Mouse (Mus musculus): ENCODE measurements at regions not wholly inside any gene's neighbourhood (a gene's known extent, or its start where the extent isn't known, plus 50 kb on each side); places are given as distances from the start of the nearest gene placed in this dataset.
A peak's percentile ranks its signal among the peaks of the same experiment; 100 is the strongest.

DNA sequence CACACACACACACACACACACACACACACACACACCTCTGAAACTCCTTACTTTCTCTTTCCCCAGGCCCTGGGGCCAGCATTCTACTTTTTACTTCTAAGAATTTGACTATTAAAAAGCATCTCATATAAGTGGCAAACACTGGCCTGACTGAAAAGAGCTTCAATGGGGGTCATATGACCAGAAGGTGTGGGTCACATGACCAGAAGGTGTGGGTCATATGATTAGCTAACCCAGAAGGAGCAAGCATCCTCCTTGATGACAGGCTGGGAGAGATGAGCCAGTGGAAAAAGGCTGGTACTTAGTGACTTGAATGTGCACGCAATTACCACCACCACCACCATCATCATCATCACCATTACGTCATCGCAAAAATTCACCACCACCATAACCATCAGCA is 410.7 kb downstream of the Matn1 start:
- no peak overlapping the region for H3K4me2 ChIP-seq (ENCODE audit: low read depth)
- no peak overlapping the region for H3K27ac ChIP-seq (ENCODE audit: low read depth, low read length)
- H3K27me3 ChIP-seq (ENCODE audit: insufficient read depth, low read length): no peaks in the 10 kb centered on the region
- H3K9me3 ChIP-seq (ENCODE audit: low read length): no peaks in the 10 kb centered on the region
- no peak overlapping the region for H3K9ac ChIP-seq
- no peak for ATAC-seq
- 95% methylated on average over 3 of the region's 3 CpGs for WGBS
- H3K4me3 ChIP-seq (ENCODE audit: low read depth, low read length): no peak overlapping the region
- H3K4me1 ChIP-seq (ENCODE audit: insufficient read depth): no peaks in the 10 kb centered on the region
- no peaks in the 10 kb centered on the region for H3K36me3 ChIP-seq (ENCODE audit: insufficient read depth)
- no peak for DNase-seq
- no peak for TF ChIP-seq CTCF (IDR thresholded peaks at IDR 0.05; ENCODE audit: low read depth)

- DNase-seq (peak; percentile 37), ATAC-seq (no peak)
- Histone ChIP-seq H3K27ac (ENCODE audit: low read depth, low read length) (no peak overlapping the region), H3K9ac (no peak overlapping the region), H3K36me3 (ENCODE audit: insufficient read depth) (no peaks in the 10 kb centered on the region), H3K4me3 (ENCODE audit: low read depth, low read length) (no peak overlapping the region), H3K27me3 (ENCODE audit: insufficient read depth, low read length) (no peaks in the 10 kb centered on the region), H3K4me2 (ENCODE audit: low read depth) (no peak overlapping the region), H3K9me3 (ENCODE audit: low read length) (no peaks in the 10 kb centered on the region), H3K4me1 (ENCODE audit: insufficient read depth) (no peaks in the 10 kb centered on the region)
- WGBS: 82% methylated on average over 12 of the region's 12 CpGs
- no peak for TF ChIP-seq CTCF (IDR thresholded peaks at IDR 0.05; ENCODE audit: low read depth)
These were observed 411.4 kb downstream of the Matn1 start for GRCm38 (mm10) chr4:131355526-131355991.

GRCm38 (mm10) chr4:131356316-131356715 is 412.1 kb downstream of the Matn1 start:
- Histone ChIP-seq H3K27ac (ENCODE audit: low read depth, low read length) (no peak overlapping the region), H3K4me2 (ENCODE audit: low read depth) (no peak overlapping the region), H3K4me3 (ENCODE audit: low read depth, low read length) (no peak overlapping the region), H3K27me3 (ENCODE audit: insufficient read depth, low read length) (no peaks in the 10 kb centered on the region), H3K4me1 (ENCODE audit: insufficient read depth) (no peaks in the 10 kb centered on the region), H3K36me3 (ENCODE audit: insufficient read depth) (no peaks in the 10 kb centered on the region), H3K9me3 (ENCODE audit: low read length) (no peaks in the 10 kb centered on the region), H3K9ac (no peak overlapping the region)
- no peak for TF ChIP-seq CTCF (IDR thresholded peaks at IDR 0.05; ENCODE audit: low read depth)
- 66% methylated on average over 12 of the region's 12 CpGs for WGBS
- peak; percentile 70 for DNase-seq
- peak; percentile 87 for ATAC-seq

GRCm38 (mm10) chr4:131363030-131363429 is 418.8 kb downstream of the Matn1 start:
- Histone ChIP-seq H3K9me3 (ENCODE audit: low read length) (no peaks in the 10 kb centered on the region), H3K4me2 (ENCODE audit: low read depth) (no peak overlapping the region), H3K27ac (ENCODE audit: low read depth, low read length) (no peak overlapping the region), H3K9ac (no peak overlapping the region), H3K27me3 (ENCODE audit: insufficient read depth, low read length) (no peaks in the 10 kb centered on the region), H3K4me1 (ENCODE audit: insufficient read depth) (no peaks in the 10 kb centered on the region), H3K4me3 (ENCODE audit: low read depth, low read length) (no peak overlapping the region), H3K36me3 (ENCODE audit: insufficient read depth) (no peaks in the 10 kb centered on the region)
- DNase-seq: no peak
- 67% methylated on average over 1 of the region's 1 CpGs for WGBS
- TF ChIP-seq CTCF (IDR thresholded peaks at IDR 0.05; ENCODE audit: low read depth): no peak
- ATAC-seq: no peak

GRCm38 (mm10) chr4:131364671-131365252 is 420.6 kb downstream of the Matn1 start:
- Histone ChIP-seq H3K4me3 (ENCODE audit: low read depth, low read length) (no peak overlapping the region), H3K27ac (ENCODE audit: low read depth, low read length) (no peak overlapping the region), H3K4me2 (ENCODE audit: low read depth) (no peak overlapping the region), H3K9ac (no peak overlapping the region), H3K36me3 (ENCODE audit: insufficient read depth) (no peaks in the 10 kb centered on the region), H3K9me3 (ENCODE audit: low read length) (no peaks in the 10 kb centered on the region), H3K4me1 (ENCODE audit: insufficient read depth) (no peaks in the 10 kb centered on the region), H3K27me3 (ENCODE audit: insufficient read depth, low read length) (no peaks in the 10 kb centered on the region; the same call in 1 of the 2 replicates)
- ATAC-seq (no peak), DNase-seq (no peak)
- 35% methylated on average over 6 of the region's 6 CpGs for WGBS
- TF ChIP-seq CTCF (IDR thresholded peaks at IDR 0.05; ENCODE audit: low read depth): peak; percentile 46

DNA sequence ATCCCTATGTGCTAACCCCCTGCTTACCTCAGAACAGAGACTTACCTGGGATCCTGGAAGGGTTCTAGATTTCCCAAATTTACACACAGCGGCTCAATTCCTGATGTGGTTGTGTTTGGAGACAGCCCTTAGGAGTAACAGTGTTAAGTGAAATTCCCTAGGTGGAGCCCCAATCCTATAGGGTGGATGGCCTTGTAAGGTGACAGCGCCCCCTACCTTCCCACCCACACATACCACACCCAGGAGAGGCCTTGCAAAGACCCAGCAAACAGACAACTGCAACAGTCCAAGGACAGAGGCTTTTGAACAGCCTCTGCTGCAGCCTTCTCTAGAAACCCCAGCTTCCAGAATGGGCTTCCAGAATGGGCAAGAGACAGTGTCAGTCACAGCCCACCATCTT is 421.8 kb downstream of the Matn1 start:
- WGBS: 68% methylated on average over 2 of the region's 2 CpGs
- no peak overlapping the region for H3K27ac ChIP-seq (ENCODE audit: low read depth, low read length)
- no peak overlapping the region for H3K4me2 ChIP-seq (ENCODE audit: low read depth)
- H3K36me3 ChIP-seq (ENCODE audit: insufficient read depth): no peaks in the 10 kb centered on the region
- TF ChIP-seq CTCF (IDR thresholded peaks at IDR 0.05; ENCODE audit: low read depth): peak; percentile 27; the same call in 1 of the 2 replicates
- no peak overlapping the region for H3K9ac ChIP-seq
- H3K27me3 ChIP-seq (ENCODE audit: insufficient read depth, low read length): no peaks in the 10 kb centered on the region; the same call in 1 of the 2 replicates
- DNase-seq (no peak), ATAC-seq (no peak)
- H3K4me3 ChIP-seq (ENCODE audit: low read depth, low read length): no peak overlapping the region
- no peaks in the 10 kb centered on the region for H3K4me1 ChIP-seq (ENCODE audit: insufficient read depth)
- no peaks in the 10 kb centered on the region for H3K9me3 ChIP-seq (ENCODE audit: low read length)

GRCm38 (mm10) chr4:131366656-131367055 is 422.5 kb downstream of the Matn1 start:
- DNase-seq: no peak
- no peak overlapping the region for H3K27ac ChIP-seq (ENCODE audit: low read depth, low read length)
- TF ChIP-seq CTCF (IDR thresholded peaks at IDR 0.05; ENCODE audit: low read depth): no peak
- H3K4me2 ChIP-seq (ENCODE audit: low read depth): no peak overlapping the region
- no peaks in the 10 kb centered on the region; the same call in 1 of the 2 replicates for H3K27me3 ChIP-seq (ENCODE audit: insufficient read depth, low read length)
- WGBS: 80% methylated on average over 1 of the region's 1 CpGs
- ATAC-seq: no peak
- H3K9me3 ChIP-seq (ENCODE audit: low read length): no peaks in the 10 kb centered on the region
- no peak overlapping the region for H3K4me3 ChIP-seq (ENCODE audit: low read depth, low read length)
- H3K36me3 ChIP-seq (ENCODE audit: insufficient read depth): no peaks in the 10 kb centered on the region
- H3K4me1 ChIP-seq (ENCODE audit: insufficient read depth): no peaks in the 10 kb centered on the region
- H3K9ac ChIP-seq: no peak overlapping the region

All from forebrain, postnatal 0 days (tissue).